Mouse (Mus musculus) liver, embryonic 11.5 days (tissue): ENCODE data around the gene Cacna2d4. TPM values are rescaled to one million over a fixed set of nuclear protein-coding genes. Genes with fewer than 3 reads are reported as not detected.
"Not testable (repeated sequence)": the region's sequence is repeated elsewhere in the genome, so short reads cannot be mapped to it uniquely, and the experiment has no call there.

Experiments
- ATAC-seq: fragments of 200-750 bp; cut with Nextera tagmentation; replicated peaks from 2 replicates; pipeline ENCODE4 v1.8.0; 2017; ENCODE audit warnings: moderate number of reproducible peaks, mild to moderate bottlenecking, moderate TSS enrichment, moderate library complexity; ENCODE audit not compliant: low FRiP score
- DNase-seq: peaks from one replicate; pipeline ENCODE4 v3.0.0-alpha.2; 2017; ENCODE audit warnings: low spot score
- H3K27ac ChIP-seq: fragments of 300-500 bp; sonication (generic); 2 replicates; pipeline ENCODE4 v1.5.1; 2014; ENCODE audit warnings: mild to moderate bottlenecking, low read depth, low read length, control low read depth
- H3K27me3 ChIP-seq: fragments of 300-500 bp; sonication (generic); replicated peaks from 2 replicates; pipeline ENCODE4 v1.6.1; 2014; ENCODE audit warnings: low read length, mixed read lengths; ENCODE audit not compliant: control insufficient read depth, insufficient read depth
- H3K36me3 ChIP-seq: fragments of 300-500 bp; sonication (generic); 2 replicates; pipeline ENCODE4 v1.6.1; 2014; ENCODE audit warnings: mild to moderate bottlenecking, low read length, moderate library complexity, mixed read lengths; ENCODE audit not compliant: control insufficient read depth, insufficient read depth
- H3K4me1 ChIP-seq: fragments of 300-500 bp; sonication (generic); replicated peaks from 2 replicates; pipeline ENCODE4 v1.6.1; 2014; ENCODE audit warnings: low read length, mixed read lengths; ENCODE audit not compliant: control insufficient read depth, insufficient read depth
- H3K4me2 ChIP-seq: fragments of 300-500 bp; sonication (generic); 2 replicates; pipeline ENCODE4 v1.6.1; 2014; ENCODE audit warnings: mild to moderate bottlenecking, control low read depth, moderate library complexity
- H3K4me3 ChIP-seq: fragments of 300-500 bp; sonication (generic); 2 replicates; pipeline ENCODE4 v1.5.1; 2014; ENCODE audit warnings: low read depth, low read length, control low read depth
- H3K9ac ChIP-seq: fragments of 300-500 bp; sonication (generic); 2 replicates; pipeline ENCODE4 v1.6.1; 2014; ENCODE audit warnings: low read depth, low read length, control low read depth
- H3K9me3 ChIP-seq: fragments of 300-500 bp; sonication (generic); 2 replicates; pipeline ENCODE4 v1.6.1; 2016; ENCODE audit warnings: low read length, inconsistent platforms, mixed read lengths; ENCODE audit not compliant: control insufficient read depth
- WGBS: fragments of 180-500 bp; shearing (Covaris S2); extraction: QIAGEN DNeasy Blood & Tissue Kit; methylation state at CpG from one replicate; pipeline ENCODE4 v1.1.7; 2014; 5-methylcytosine and 5-hydroxymethylcytosine counted together
- polyA plus RNA-seq: library from polyadenylated mRNA; unstranded; fragments of >200 nt; fragmentation: Nextera tagmentation; extraction: Ambion mirVana; gene quantifications from 2 replicates; pipeline ENCODE4 v1.2.1, GENCODE M21; 2014

The Cacna2d4 gene
- polyA plus RNA-seq, 1 experiment from 2014 or later: not detected

GRCm38 (mm10) chr6:119348234-119348633 lies 111.9 kb downstream of the Cacna2d4 start:
- 0% methylated on average over 1 of the region's 1 CpGs for WGBS
- Histone ChIP-seq H3K4me3 (no peak overlapping the region), H3K9me3 (no peaks in the 10 kb centered on the region), H3K36me3 (no peaks in the 10 kb centered on the region), H3K27ac (no peak overlapping the region), H3K4me1 (no peaks in the 10 kb centered on the region; the same call in 1 of the 2 replicates), H3K4me2 (no peak overlapping the region), H3K27me3 (no peaks in the 10 kb centered on the region), H3K9ac (no peak overlapping the region)
- ATAC-seq: no peak
- peak; percentile 62 for DNase-seq

GRCm38 (mm10) chr6:119350703-119351198 lies 114.4 kb downstream of the Cacna2d4 start:
- peaks cover 5% of the 10 kb centered on the region for H3K36me3 ChIP-seq
- H3K4me1 ChIP-seq: no peaks in the 10 kb centered on the region; the same call in 1 of the 2 replicates
- H3K9ac ChIP-seq: no peak overlapping the region
- no peak overlapping the region for H3K27ac ChIP-seq
- no peak for ATAC-seq
- DNase-seq: no peak
- no peak overlapping the region for H3K4me2 ChIP-seq
- WGBS: 83% methylated on average over 9 of the region's 9 CpGs
- H3K9me3 ChIP-seq: no peaks in the 10 kb centered on the region
- H3K4me3 ChIP-seq: no peak overlapping the region
- no peaks in the 10 kb centered on the region for H3K27me3 ChIP-seq

GRCm38 (mm10) chr6:119351656-119352055 lies 115.3 kb downstream of the Cacna2d4 start:
- Histone ChIP-seq H3K36me3 (peaks cover 8% of the 10 kb centered on the region), H3K9me3 (no peaks in the 10 kb centered on the region), H3K27me3 (no peaks in the 10 kb centered on the region), H3K27ac (no peak overlapping the region), H3K4me2 (no peak overlapping the region), H3K4me1 (no peaks in the 10 kb centered on the region; the same call in 1 of the 2 replicates), H3K4me3 (no peak overlapping the region), H3K9ac (no peak overlapping the region)
- no peak for ATAC-seq
- DNase-seq: no peak
- WGBS: 79% methylated on average over 8 of the region's 8 CpGs

- DNase-seq (no peak), ATAC-seq (no peak)
- no peaks in the 10 kb centered on the region; the same call in 1 of the 2 replicates for H3K4me1 ChIP-seq
- no peak overlapping the region for H3K9ac ChIP-seq
- no peak overlapping the region for H3K27ac ChIP-seq
- H3K4me2 ChIP-seq: no peak overlapping the region
- no peaks in the 10 kb centered on the region for H3K27me3 ChIP-seq
- peaks cover 14% of the 10 kb centered on the region for H3K36me3 ChIP-seq
- no peaks in the 10 kb centered on the region for H3K9me3 ChIP-seq
- H3K4me3 ChIP-seq: no peak overlapping the region
- 83% methylated on average over 6 of the region's 6 CpGs for WGBS
These were observed 116.2 kb downstream of the Cacna2d4 start for GRCm38 (mm10) chr6:119352501-119352900.

- 90% methylated on average over 8 of the region's 8 CpGs for WGBS
- DNase-seq (no peak), ATAC-seq (no peak)
- H3K4me1 ChIP-seq: peaks cover 19% of the 10 kb centered on the region
- no peak overlapping the region for H3K9ac ChIP-seq
- H3K4me3 ChIP-seq: no peak overlapping the region
- peaks cover 32% of the 10 kb centered on the region for H3K36me3 ChIP-seq
- no peak overlapping the region for H3K27ac ChIP-seq
- H3K9me3 ChIP-seq: no peaks in the 10 kb centered on the region
- no peak overlapping the region for H3K4me2 ChIP-seq
- no peaks in the 10 kb centered on the region for H3K27me3 ChIP-seq
These were observed 121.8 kb downstream of the Cacna2d4 start for GRCm38 (mm10) chr6:119358020-119358571.

GRCm38 (mm10) chr6:119360250-119360649 lies 123.9 kb downstream of the Cacna2d4 start:
- peaks cover 32% of the 10 kb centered on the region for H3K36me3 ChIP-seq
- WGBS: 81% methylated on average over 6 of the region's 6 CpGs
- not testable (repeated sequence) for ATAC-seq, H3K9ac ChIP-seq, H3K27me3 ChIP-seq, H3K4me3 ChIP-seq, H3K9me3 ChIP-seq, H3K27ac ChIP-seq, DNase-seq, H3K4me2 ChIP-seq
- H3K4me1 ChIP-seq: peaks cover 19% of the 10 kb centered on the region

GRCm38 (mm10) chr6:119360925-119361702 lies 124.8 kb downstream of the Cacna2d4 start:
- Histone ChIP-seq H3K9ac (no peak overlapping the region), H3K4me3 (no peak overlapping the region), H3K4me1 (peaks cover 19% of the 10 kb centered on the region), H3K36me3 (peaks cover 27% of the 10 kb centered on the region), H3K27me3 (no peaks in the 10 kb centered on the region), H3K4me2 (peak overlapping the region; percentile 27), H3K9me3 (no peaks in the 10 kb centered on the region), H3K27ac (peak overlapping the region; percentile 44)
- no peak for DNase-seq
- 54% methylated on average over 3 of the region's 3 CpGs for WGBS
- ATAC-seq: peak; percentile 99

GRCm38 (mm10) chr6:119363593-119363992 lies 127.3 kb downstream of the Cacna2d4 start:
- ATAC-seq (no peak), DNase-seq (no peak)
- Histone ChIP-seq H3K4me3 (no peak overlapping the region), H3K4me1 (peaks cover 19% of the 10 kb centered on the region), H3K9me3 (no peaks in the 10 kb centered on the region), H3K27ac (no peak overlapping the region), H3K27me3 (no peaks in the 10 kb centered on the region), H3K4me2 (no peak overlapping the region), H3K9ac (no peak overlapping the region), H3K36me3 (peaks cover 20% of the 10 kb centered on the region)
- 85% methylated on average over 5 of the region's 5 CpGs for WGBS
